Mouse (Mus musculus) heart, postnatal 0 days (tissue): Measurements from ENCODE around the gene Ccnt1. TPM values are rescaled to one million over a fixed set of nuclear protein-coding genes. Genes with fewer than 3 reads are reported as not detected.
A peak's percentile ranks its signal among the peaks of the same experiment; 100 is the strongest.

Experiments
- ATAC-seq: fragments of 200-750 bp; cut with Nextera tagmentation; 2 replicates; pipeline ENCODE4 v1.8.0; 2017; ENCODE audit warnings: low read depth, moderate number of reproducible peaks, moderate library complexity; ENCODE audit not compliant: insufficient read depth
- DNase-seq: peaks from one replicate; pipeline ENCODE4 v3.0.0-alpha.2; 2016; ENCODE audit warnings: low spot score
- H3K27ac ChIP-seq: fragments of 300-500 bp; sonication (generic); 2 replicates; pipeline ENCODE4 v1.5.1; 2014; ENCODE audit warnings: low read depth, mild to moderate bottlenecking
- H3K27me3 ChIP-seq: fragments of 300-500 bp; sonication (generic); 2 replicates; pipeline ENCODE4 v1.6.1; 2014; ENCODE audit warnings: low read length, mixed read lengths; ENCODE audit not compliant: control insufficient read depth, insufficient read depth
- H3K36me3 ChIP-seq: fragments of 300-500 bp; sonication (generic); replicated peaks from 2 replicates; pipeline ENCODE4 v1.6.1; 2014; ENCODE audit warnings: low read length, mixed read lengths; ENCODE audit not compliant: control insufficient read depth, insufficient read depth
- H3K4me1 ChIP-seq: fragments of 300-500 bp; sonication (generic); 2 replicates; pipeline ENCODE4 v1.6.1; 2014; ENCODE audit warnings: antibody characterized with exemption; ENCODE audit not compliant: control insufficient read depth, insufficient read depth
- H3K4me2 ChIP-seq: fragments of 300-500 bp; sonication (generic); 2 replicates; pipeline ENCODE4 v1.6.1; 2014; ENCODE audit warnings: low read depth, mild to moderate bottlenecking, low read length, moderate library complexity
- H3K4me3 ChIP-seq: fragments of 300-500 bp; sonication (generic); 2 replicates; pipeline ENCODE4 v1.5.1; 2014; ENCODE audit warnings: low read depth, low read length
- H3K9ac ChIP-seq: fragments of 300-500 bp; sonication (generic); replicated peaks from 2 replicates; pipeline ENCODE4 v1.6.1; 2014; ENCODE audit warnings: low read depth, low read length, mixed read lengths
- H3K9me3 ChIP-seq: fragments of 300-500 bp; sonication (generic); replicated peaks from 2 replicates; pipeline ENCODE4 v1.6.1; 2016; ENCODE audit warnings: low read length; ENCODE audit not compliant: control insufficient read depth
- CTCF ChIP-seq: IDR thresholded peaks from 2 replicates; pipeline ENCODE4 v1.5.1; 2016; ENCODE audit warnings: antibody characterized with exemption, control low read depth, low read depth
- EP300 ChIP-seq: IDR thresholded peaks from 2 replicates; pipeline ENCODE4 v1.6.1; 2016; ENCODE audit warnings: antibody characterized with exemption, low read depth
- WGBS: fragments of 180-500 bp; shearing (Covaris S2); extraction: QIAGEN DNeasy Blood & Tissue Kit; methylation state at CpG from one replicate; pipeline ENCODE4 v1.1.7; 2014; 5-methylcytosine and 5-hydroxymethylcytosine counted together
- polyA plus RNA-seq: library from polyadenylated mRNA; unstranded; fragments of >200 nt; fragmentation: Nextera tagmentation; extraction: Ambion mirVana; gene quantifications from 2 replicates; pipeline ENCODE4 v1.2.1, GENCODE M21; 2015
- total RNA-seq: library from RNA; depleted of rRNA; stranded (reverse); fragments of >200 nt; gene quantifications from 2 replicates; pipeline ENCODE4 v1.2.3, GENCODE M21; 2014; ENCODE audit warnings: low replicate concordance

Ccnt1 gene
- total and polyA plus RNA-seq, 2 experiments from 2014 or later = 22.3 to 32.8 TPM

GRCm38 (mm10) chr15:98573293-98573692, 2.6 kb upstream of the Ccnt1 start:
- H3K9ac ChIP-seq = no peak overlapping the region
- 67% methylated on average over 4 of the region's 4 CpGs for WGBS
- H3K36me3 ChIP-seq = no peaks in the 10 kb centered on the region
- no peaks in the 10 kb centered on the region for H3K27me3 ChIP-seq
- no peak overlapping the region for H3K4me2 ChIP-seq
- no peaks in the 10 kb centered on the region for H3K9me3 ChIP-seq
- DNase-seq = no peak
- ATAC-seq = no peak
- no peak overlapping the region for H3K27ac ChIP-seq
- TF ChIP-seq CTCF = no peak
- no peak for TF ChIP-seq EP300
- peaks cover 7% of the 10 kb centered on the region for H3K4me1 ChIP-seq
- no peak overlapping the region for H3K4me3 ChIP-seq

GRCm38 (mm10) chr15:98569795-98570365, 843 bp downstream of the Ccnt1 start:
- WGBS = 74% methylated on average over 4 of the region's 4 CpGs
- peaks cover 22% of the 10 kb centered on the region for H3K4me1 ChIP-seq
- H3K27ac ChIP-seq = no peak overlapping the region
- H3K36me3 ChIP-seq = no peaks in the 10 kb centered on the region
- DNase-seq (no peak), ATAC-seq (no peak)
- H3K9me3 ChIP-seq = no peaks in the 10 kb centered on the region
- no peaks in the 10 kb centered on the region for H3K27me3 ChIP-seq
- H3K4me3 ChIP-seq = no peak overlapping the region
- TF ChIP-seq CTCF (no peak), EP300 (no peak)
- no peak overlapping the region for H3K9ac ChIP-seq
- H3K4me2 ChIP-seq = no peak overlapping the region

- H3K4me3 ChIP-seq = peak overlapping the region; percentile 80; the same call in 1 of the 2 replicates
- no peak for ATAC-seq
- H3K27me3 ChIP-seq = no peaks in the 10 kb centered on the region
- H3K9me3 ChIP-seq = no peaks in the 10 kb centered on the region
- peak overlapping the region; percentile 68 for H3K4me2 ChIP-seq
- DNase-seq = no peak
- peaks cover 22% of the 10 kb centered on the region for H3K4me1 ChIP-seq
- H3K27ac ChIP-seq = peak overlapping the region; percentile 97; the same call in 1 of the 2 replicates
- H3K9ac ChIP-seq = 0 out of 2 replicates have a peak overlapping the region, but pooled peaks have one; percentile 83
- no peak for TF ChIP-seq CTCF
- H3K36me3 ChIP-seq = no peaks in the 10 kb centered on the region
- 59% methylated on average over 7 of the region's 7 CpGs for WGBS
Observed at GRCm38 (mm10) chr15:98569216-98569615, 1.5 kb downstream of the Ccnt1 start.

- WGBS = 6% methylated on average over 22 of the region's 22 CpGs
- no peak for DNase-seq
- no peak for ATAC-seq
- Histone ChIP-seq H3K9ac (peak overlapping the region; percentile 83), H3K4me3 (peak overlapping the region; percentile 80), H3K4me2 (peak overlapping the region; percentile 68), H3K36me3 (peaks cover 2% of the 10 kb centered on the region; the same call in 1 of the 2 replicates), H3K4me1 (peaks cover 22% of the 10 kb centered on the region), H3K27ac (peak overlapping the region; percentile 97), H3K9me3 (no peaks in the 10 kb centered on the region), H3K27me3 (no peaks in the 10 kb centered on the region)
- TF ChIP-seq EP300 = no peak
- no peak for TF ChIP-seq CTCF
Observed at GRCm38 (mm10) chr15:98568256-98569033, 2.3 kb downstream of the Ccnt1 start.

- peak; percentile 98 for TF ChIP-seq EP300
- TF ChIP-seq CTCF = peak; percentile 24; the same call in 1 of the 2 replicates
- no peaks in the 10 kb centered on the region for H3K9me3 ChIP-seq
- peak overlapping the region; percentile 95 for H3K4me2 ChIP-seq
- H3K9ac ChIP-seq = peak overlapping the region; percentile 83
- H3K27ac ChIP-seq = peak overlapping the region; percentile 99
- H3K4me1 ChIP-seq = peaks cover 22% of the 10 kb centered on the region
- DNase-seq (peak; percentile 98), ATAC-seq (peak; percentile 95)
- H3K27me3 ChIP-seq = no peaks in the 10 kb centered on the region
- H3K36me3 ChIP-seq = peaks cover 11% of the 10 kb centered on the region
- peak overlapping the region; percentile 80 for H3K4me3 ChIP-seq
- under 1% methylated on average over 88 of the region's 88 CpGs for WGBS
Observed at GRCm38 (mm10) chr15:98567278-98568134, 3.2 kb downstream of the Ccnt1 start.
